Mouse (Mus musculus) liver, postnatal 0 days (tissue): ENCODE data around the gene Zfp346. TPM values are rescaled to one million over a fixed set of nuclear protein-coding genes. Genes with fewer than 3 reads are reported as not detected.

Source experiments
- ATAC-seq: fragments of 200-750 bp; cut with Nextera tagmentation; 2 replicates; pipeline ENCODE4 v1.8.0; 2017; ENCODE audit warnings: mild to moderate bottlenecking, moderate library complexity
- DNase-seq: peaks from one replicate; pipeline ENCODE4 v3.0.0-alpha.2; 2016
- H3K27ac ChIP-seq: fragments of 300-500 bp; sonication (generic); 2 replicates; pipeline ENCODE4 v1.5.1; 2014; ENCODE audit warnings: antibody characterized with exemption, moderate library complexity, mild to moderate bottlenecking, low read depth
- H3K27me3 ChIP-seq: fragments of 300-500 bp; sonication (generic); 2 replicates; pipeline ENCODE4 v1.6.1; 2014; ENCODE audit warnings: low read length, control low read depth, mixed read lengths; ENCODE audit not compliant: insufficient read depth
- H3K36me3 ChIP-seq: fragments of 300-500 bp; sonication (generic); replicated peaks from 2 replicates; pipeline ENCODE4 v1.6.1; 2014; ENCODE audit warnings: mild to moderate bottlenecking, control low read depth, low read length, moderate library complexity, mixed read lengths; ENCODE audit not compliant: insufficient read depth
- H3K4me1 ChIP-seq: fragments of 300-500 bp; sonication (generic); 2 replicates; pipeline ENCODE4 v1.6.1; 2014; ENCODE audit warnings: antibody characterized with exemption, mild to moderate bottlenecking, control low read depth; ENCODE audit not compliant: insufficient read depth
- H3K4me2 ChIP-seq: fragments of 300-500 bp; sonication (generic); 2 replicates; pipeline ENCODE4 v1.6.1; 2014; ENCODE audit warnings: low read depth, mild to moderate bottlenecking, low read length, moderate library complexity, mixed read lengths
- H3K4me3 ChIP-seq: fragments of 300-500 bp; sonication (generic); 2 replicates; pipeline ENCODE4 v1.5.1; 2014; ENCODE audit warnings: low read depth, low read length
- H3K9ac ChIP-seq: fragments of 300-500 bp; sonication (generic); replicated peaks from 2 replicates; pipeline ENCODE4 v1.6.1; 2014; ENCODE audit warnings: mild to moderate bottlenecking, moderate library complexity
- H3K9me3 ChIP-seq: fragments of 300-500 bp; sonication (generic); 2 replicates; pipeline ENCODE4 v1.6.1; 2016; ENCODE audit warnings: mild to moderate bottlenecking, control low read depth, low read length, mixed read lengths
- CTCF ChIP-seq: sonication (generic); IDR thresholded peaks from 2 replicates; pipeline ENCODE4 v1.5.1; 2016; ENCODE audit warnings: antibody characterized with exemption, low read depth
- EP300 ChIP-seq: IDR thresholded peaks from 2 replicates; pipeline ENCODE4 v1.6.1; 2016; ENCODE audit warnings: antibody characterized with exemption, low read depth, mild to moderate bottlenecking
- WGBS: fragments of 180-500 bp; shearing (Covaris S2); extraction: QIAGEN DNeasy Blood & Tissue Kit; methylation state at CpG from one replicate; pipeline ENCODE4 v1.1.7; 2014; ENCODE audit not compliant: insufficient replicate concordance; 5-methylcytosine and 5-hydroxymethylcytosine counted together
- polyA plus RNA-seq: library from polyadenylated mRNA; unstranded; fragments of >200 nt; fragmentation: Nextera tagmentation; extraction: Ambion mirVana; gene quantifications from 2 replicates; pipeline ENCODE4 v1.2.1, GENCODE M21; 2015

Gene Zfp346
- polyA plus RNA-seq, 1 experiment from 2014 or later, result 3.6 TPM

DNA sequence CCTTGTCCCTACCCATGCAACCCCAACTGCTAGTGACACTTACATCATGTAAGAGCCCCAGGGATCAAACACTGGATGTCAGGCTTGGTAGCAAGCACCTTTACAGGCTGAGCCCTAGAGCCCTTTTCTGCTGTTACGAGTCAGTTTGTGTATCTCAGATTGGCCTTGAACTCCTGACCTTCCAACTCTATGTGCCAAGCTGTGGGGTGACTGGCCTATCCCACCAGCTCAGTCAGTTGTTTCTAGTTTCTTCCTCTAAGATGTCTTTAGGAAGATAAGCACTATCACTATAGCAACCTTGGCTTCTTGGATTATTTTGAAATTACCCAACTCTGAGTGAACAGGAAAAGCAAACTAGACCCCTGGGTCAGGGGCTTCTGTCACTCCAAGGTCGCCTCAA, 1.8 kb upstream of the Zfp346 start:
- H3K4me2 ChIP-seq, result no peak overlapping the region
- no peaks in the 10 kb centered on the region for H3K9me3 ChIP-seq
- DNase-seq (no peak), ATAC-seq (no peak)
- TF ChIP-seq CTCF, result no peak
- no peak for TF ChIP-seq EP300
- H3K27ac ChIP-seq, result no peak overlapping the region
- 59% methylated on average over 2 of the region's 2 CpGs for WGBS
- H3K4me3 ChIP-seq, result no peak overlapping the region
- H3K36me3 ChIP-seq, result peaks cover 6% of the 10 kb centered on the region
- H3K27me3 ChIP-seq, result no peaks in the 10 kb centered on the region
- H3K4me1 ChIP-seq, result peaks cover 15% of the 10 kb centered on the region
- H3K9ac ChIP-seq, result no peak overlapping the region

DNA sequence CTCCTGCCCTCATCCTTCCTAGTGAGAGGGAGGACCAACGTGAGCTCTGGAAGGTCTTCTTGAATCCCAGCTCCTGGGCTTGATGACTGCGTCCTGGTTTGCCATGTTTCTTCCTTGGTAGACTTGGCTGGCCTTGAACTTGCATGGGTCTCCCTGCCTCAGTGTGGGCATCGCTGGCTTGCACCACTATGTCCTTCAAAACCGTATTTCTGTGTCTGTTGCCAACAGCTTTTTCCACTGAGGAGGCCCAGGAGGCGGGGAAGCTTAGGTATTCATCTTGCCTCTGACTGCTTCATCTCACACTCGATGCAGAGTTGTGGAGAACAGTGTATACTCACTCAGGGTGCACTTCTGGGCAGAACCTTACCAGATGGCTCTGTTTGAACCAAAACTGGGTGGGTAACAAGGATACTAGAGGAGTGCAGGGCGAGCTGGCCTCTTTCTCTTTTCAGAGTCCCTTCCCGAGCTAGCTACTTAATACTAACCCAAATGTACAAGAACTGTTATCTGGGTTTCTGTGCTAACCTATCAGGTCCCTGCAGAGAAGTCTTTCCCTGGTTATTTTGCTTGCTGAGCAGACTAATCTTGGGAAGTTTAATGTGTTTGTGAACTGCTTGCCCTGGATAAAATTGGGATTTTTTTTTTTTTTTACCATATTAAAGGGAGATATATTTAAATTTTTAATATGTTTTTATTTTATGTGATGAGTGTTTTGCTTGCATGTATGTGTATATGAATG, 1.0 kb downstream of the Zfp346 start:
- peak; percentile 23 for DNase-seq
- WGBS, result 16% methylated on average over 8 of the region's 8 CpGs
- H3K9me3 ChIP-seq, result no peaks in the 10 kb centered on the region
- H3K27ac ChIP-seq, result peak overlapping the region; percentile 62
- H3K36me3 ChIP-seq, result peaks cover 7% of the 10 kb centered on the region
- no peak for ATAC-seq
- H3K4me3 ChIP-seq, result peak overlapping the region; percentile 84
- no peak for TF ChIP-seq EP300
- no peak for TF ChIP-seq CTCF
- no peaks in the 10 kb centered on the region for H3K27me3 ChIP-seq
- H3K9ac ChIP-seq, result peak overlapping the region; percentile 82
- peak overlapping the region; percentile 88 for H3K4me2 ChIP-seq
- peaks cover 10% of the 10 kb centered on the region for H3K4me1 ChIP-seq

DNA sequence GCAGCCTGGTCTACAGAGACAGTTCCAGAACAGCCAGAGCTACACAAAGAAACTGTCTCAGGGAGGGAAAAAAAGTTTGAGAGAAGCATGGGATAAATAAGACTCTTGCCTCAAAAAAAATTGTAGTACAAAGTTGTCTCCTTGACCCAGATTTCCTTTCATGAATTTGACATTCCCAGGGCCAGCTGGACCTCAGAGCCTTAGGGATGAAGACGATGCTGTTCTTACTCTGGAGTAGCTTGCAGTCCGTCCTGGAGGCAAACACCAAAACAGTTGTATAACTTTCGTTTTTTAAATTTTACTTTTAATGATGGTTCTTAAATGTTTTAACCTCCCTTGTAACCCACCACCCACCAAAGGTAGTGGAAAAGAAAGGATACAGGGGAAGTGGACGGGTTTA, 2.0 kb downstream of the Zfp346 start:
- Histone ChIP-seq H3K4me3 (no peak overlapping the region), H3K4me2 (peak overlapping the region; percentile 15; the same call in 1 of the 2 replicates), H3K36me3 (peaks cover 7% of the 10 kb centered on the region), H3K27ac (no peak overlapping the region), H3K9ac (no peak overlapping the region), H3K27me3 (no peaks in the 10 kb centered on the region), H3K9me3 (no peaks in the 10 kb centered on the region), H3K4me1 (peaks cover 10% of the 10 kb centered on the region)
- TF ChIP-seq EP300 (no peak), CTCF (no peak)
- DNase-seq, result no peak
- WGBS, result 88% methylated on average over 4 of the region's 4 CpGs
- ATAC-seq, result no peak

DNA sequence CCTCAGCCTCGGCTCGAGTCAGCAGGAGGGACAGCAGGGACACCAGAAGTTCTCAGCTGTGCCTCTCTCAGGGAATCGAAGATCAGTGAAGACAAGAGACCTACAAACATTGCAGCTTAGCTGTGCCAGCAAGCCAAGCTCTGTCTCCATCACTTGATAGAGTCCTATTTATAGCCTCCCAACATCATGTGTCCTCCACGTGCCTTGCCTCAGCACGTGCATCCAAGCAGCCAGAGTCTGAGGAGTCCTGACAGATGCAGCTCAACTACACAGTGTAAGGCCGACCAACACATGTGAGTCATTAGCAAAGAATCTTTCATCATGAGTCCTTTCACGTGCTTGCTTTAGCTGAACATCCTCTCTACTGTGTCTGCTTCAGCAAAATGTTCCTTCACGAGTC, 2.6 kb downstream of the Zfp346 start:
- no peak overlapping the region for H3K9ac ChIP-seq
- no peak overlapping the region for H3K4me2 ChIP-seq
- no peaks in the 10 kb centered on the region for H3K27me3 ChIP-seq
- WGBS, result 91% methylated on average over 8 of the region's 8 CpGs
- H3K36me3 ChIP-seq, result peaks cover 7% of the 10 kb centered on the region
- no peak for DNase-seq
- H3K9me3 ChIP-seq, result no peaks in the 10 kb centered on the region
- peaks cover 10% of the 10 kb centered on the region for H3K4me1 ChIP-seq
- no peak for ATAC-seq
- H3K4me3 ChIP-seq, result no peak overlapping the region
- H3K27ac ChIP-seq, result no peak overlapping the region
- no peak for TF ChIP-seq CTCF
- TF ChIP-seq EP300, result no peak

DNA sequence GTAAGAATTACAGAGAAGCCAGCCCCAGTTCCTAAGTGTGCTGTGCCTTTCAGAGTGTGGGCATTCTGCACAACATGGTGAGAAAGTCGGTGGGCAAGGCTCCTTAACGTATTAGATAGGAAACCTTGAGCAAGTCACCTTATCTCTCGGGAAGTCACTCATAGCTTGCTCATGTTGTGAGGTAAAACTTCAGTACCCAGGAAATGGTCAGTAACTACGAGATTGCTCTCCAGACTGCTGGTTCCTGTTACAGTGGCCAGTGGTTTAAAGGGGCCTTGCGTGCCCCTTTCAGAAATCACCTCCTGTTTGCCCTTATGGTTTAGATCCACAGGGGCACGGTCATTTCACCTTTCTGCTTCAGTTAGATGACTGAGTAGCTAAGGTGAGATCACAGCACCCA, 9.3 kb downstream of the Zfp346 start:
- Histone ChIP-seq H3K9ac (no peak overlapping the region), H3K36me3 (peaks cover 41% of the 10 kb centered on the region), H3K9me3 (no peaks in the 10 kb centered on the region), H3K27me3 (no peaks in the 10 kb centered on the region), H3K4me1 (no peaks in the 10 kb centered on the region), H3K4me2 (no peak overlapping the region), H3K4me3 (no peak overlapping the region), H3K27ac (no peak overlapping the region)
- DNase-seq (no peak), ATAC-seq (no peak)
- 55% methylated on average over 6 of the region's 6 CpGs for WGBS
- TF ChIP-seq EP300, result no peak

DNA sequence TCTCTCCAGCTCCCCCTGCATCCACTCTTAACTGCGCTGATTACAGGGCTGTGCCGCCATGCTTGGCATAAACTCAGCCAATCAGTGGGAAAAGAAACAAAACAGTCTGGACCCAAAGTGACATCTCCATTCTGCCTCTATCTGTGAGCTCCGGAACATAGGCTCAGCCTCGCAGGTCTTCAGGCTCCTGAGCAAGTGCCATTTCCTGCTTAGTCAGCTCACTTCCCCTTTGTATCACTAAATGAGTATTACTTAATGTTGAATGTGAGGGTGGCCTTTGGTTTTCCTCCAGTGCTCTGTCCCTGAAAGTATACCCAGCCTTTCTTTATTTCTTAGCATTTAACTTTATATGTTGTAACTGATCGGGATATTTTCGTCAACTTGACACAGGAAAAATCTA, 19.8 kb downstream of the Zfp346 start:
- H3K36me3 ChIP-seq, result peaks cover 30% of the 10 kb centered on the region
- no peak overlapping the region for H3K27ac ChIP-seq
- H3K4me3 ChIP-seq, result no peak overlapping the region
- ATAC-seq (no peak), DNase-seq (no peak)
- no peaks in the 10 kb centered on the region for H3K4me1 ChIP-seq
- H3K9ac ChIP-seq, result no peak overlapping the region
- no peak overlapping the region for H3K4me2 ChIP-seq
- H3K27me3 ChIP-seq, result no peaks in the 10 kb centered on the region
- no peaks in the 10 kb centered on the region for H3K9me3 ChIP-seq
- WGBS, result 73% methylated on average over 6 of the region's 6 CpGs
- TF ChIP-seq CTCF (no peak), EP300 (no peak)

DNA sequence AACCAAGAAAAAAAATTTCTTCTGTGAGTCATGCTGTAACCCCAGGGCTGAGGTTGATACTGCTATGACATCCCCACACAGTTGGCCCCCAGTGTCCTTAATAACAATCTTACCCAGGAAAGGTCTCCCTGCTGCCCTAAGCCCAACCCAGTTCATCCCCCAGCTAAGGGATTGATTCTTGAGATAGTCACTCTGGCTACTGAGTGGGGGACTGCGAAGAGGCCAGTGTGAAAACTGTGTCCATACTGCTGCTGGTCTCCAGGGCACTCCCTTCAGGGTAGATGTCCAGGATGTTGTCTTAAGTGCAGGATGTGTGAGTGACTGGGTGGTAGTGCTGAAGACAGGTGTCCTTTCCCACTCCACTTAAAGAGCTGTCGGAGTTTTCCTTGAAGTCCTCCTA, 28.3 kb downstream of the Zfp346 start, which contains the start of gene Gm17617:
Gene Gm17617 (minus strand): TSS at position 101 of the 400 bp plus-strand sequence.
- Histone ChIP-seq H3K4me1 (no peaks in the 10 kb centered on the region; the same call in 1 of the 2 replicates), H3K9me3 (no peaks in the 10 kb centered on the region), H3K27me3 (no peaks in the 10 kb centered on the region), H3K4me2 (no peak within 1 kb of the TSS), H3K9ac (no peak within 1 kb of the TSS), H3K36me3 (peaks cover 29% of the 10 kb centered on the region), H3K4me3 (no peak within 1 kb of the TSS), H3K27ac (no peak within 1 kb of the TSS)
- ATAC-seq, result no peak
- DNase-seq, result no peak
- TF ChIP-seq EP300 (no peak), CTCF (no peak)
- 89% methylated on average over 2 of the region's 2 CpGs for WGBS
